ENCODE assay signal across 34 mouse cellular contexts in genomic region chr16:80398118-80398517, GRCm38 (mm10).
"Had no signal": no experiment of that assay in that cellular context is flagged by ENCODE, and none has a peak within 500 bp of the region (broad histone marks: within the 10 kb centered on the region; RNA-seq: fewer than 3 reads in every experiment).

No protein-coding gene starts in this region.

- H3K27ac ChIP-seq: heart, embryonic 13.5 days; heart, embryonic 15.5 days; hindbrain, embryonic 10.5 days; hindbrain, embryonic 12.5 days; hindbrain, embryonic 13.5 days; hindbrain, embryonic 14.5 days; hindbrain, embryonic 15.5 days; hindbrain, postnatal 0 days; intestine, embryonic 15.5 days; kidney, embryonic 15.5 days; kidney, postnatal 0 days; layer of hippocampus, adult 2 months; left cerebral cortex, adult 2 months had no signal

- H3K4me1 ChIP-seq: heart, embryonic 12.5 days; heart, embryonic 13.5 days; heart, embryonic 15.5 days; hindbrain, embryonic 10.5 days; hindbrain, embryonic 12.5 days; hindbrain, embryonic 13.5 days; hindbrain, embryonic 15.5 days; intestine, embryonic 15.5 days; kidney, embryonic 15.5 days had no signal

- H3K9ac ChIP-seq: heart, embryonic 12.5 days; heart, embryonic 13.5 days; heart, embryonic 15.5 days; hindbrain, embryonic 12.5 days; hindbrain, embryonic 13.5 days; hindbrain, embryonic 14.5 days; hindbrain, embryonic 15.5 days; intestine, embryonic 15.5 days; kidney, embryonic 15.5 days had no signal

- DNase-seq: heart, postnatal 10 days; heart, postnatal 14 days; heart, postnatal 36 days; heart, postnatal 4 days; kidney, adult 11 months; kidney, adult 18-20 months; kidney, adult 2 months; kidney, adult 8-10 months; kidney, adult 9 months; kidney, postnatal 10 days; kidney, postnatal 14 days; kidney, postnatal 25 days; kidney, postnatal 36 days; kidney, postnatal 4 days; layer of hippocampus, adult 9-11 months; layer of hippocampus, postnatal 36 days had no signal

- H3K27me3 ChIP-seq: heart, embryonic 12.5 days; heart, embryonic 13.5 days; heart, embryonic 15.5 days; hindbrain, embryonic 12.5 days; hindbrain, embryonic 13.5 days; hindbrain, embryonic 15.5 days; intestine, embryonic 15.5 days; kidney, embryonic 15.5 days had no signal

- H3K36me3 ChIP-seq: heart, embryonic 12.5 days; heart, embryonic 13.5 days; heart, embryonic 15.5 days; hindbrain, embryonic 10.5 days; hindbrain, embryonic 12.5 days; hindbrain, embryonic 13.5 days; hindbrain, embryonic 15.5 days; intestine, embryonic 15.5 days; kidney, embryonic 15.5 days had no signal

- H3K9me3 ChIP-seq: heart, embryonic 12.5 days; heart, embryonic 13.5 days; heart, embryonic 15.5 days; hindbrain, embryonic 10.5 days; hindbrain, embryonic 12.5 days; hindbrain, embryonic 13.5 days; hindbrain, embryonic 15.5 days; intestine, embryonic 15.5 days; kidney, embryonic 15.5 days had no signal

- H3K4me3 ChIP-seq: heart, embryonic 12.5 days; heart, embryonic 13.5 days; heart, embryonic 15.5 days; hindbrain, embryonic 10.5 days; hindbrain, embryonic 12.5 days; hindbrain, embryonic 13.5 days; hindbrain, embryonic 15.5 days; intestine, embryonic 15.5 days; kidney, embryonic 15.5 days; layer of hippocampus, adult 2 months; left cerebral cortex, adult 2 months had no signal

- ATAC-seq: hindbrain, embryonic 16.5 days; hindbrain, postnatal 0 days; inflammation-experienced regulatory T-cells, adult 6 months; intestine, embryonic 15.5 days; intestine, embryonic 16.5 days; intestine, postnatal 0 days had no signal

- H3K4me2 ChIP-seq: heart, embryonic 12.5 days; heart, embryonic 13.5 days; heart, embryonic 15.5 days; hindbrain, embryonic 12.5 days; hindbrain, embryonic 13.5 days; hindbrain, embryonic 14.5 days; hindbrain, embryonic 15.5 days; intestine, embryonic 15.5 days; kidney, embryonic 15.5 days had no signal
